Mouse (Mus musculus): ENCODE results near the gene Ceacam16.

DNA sequence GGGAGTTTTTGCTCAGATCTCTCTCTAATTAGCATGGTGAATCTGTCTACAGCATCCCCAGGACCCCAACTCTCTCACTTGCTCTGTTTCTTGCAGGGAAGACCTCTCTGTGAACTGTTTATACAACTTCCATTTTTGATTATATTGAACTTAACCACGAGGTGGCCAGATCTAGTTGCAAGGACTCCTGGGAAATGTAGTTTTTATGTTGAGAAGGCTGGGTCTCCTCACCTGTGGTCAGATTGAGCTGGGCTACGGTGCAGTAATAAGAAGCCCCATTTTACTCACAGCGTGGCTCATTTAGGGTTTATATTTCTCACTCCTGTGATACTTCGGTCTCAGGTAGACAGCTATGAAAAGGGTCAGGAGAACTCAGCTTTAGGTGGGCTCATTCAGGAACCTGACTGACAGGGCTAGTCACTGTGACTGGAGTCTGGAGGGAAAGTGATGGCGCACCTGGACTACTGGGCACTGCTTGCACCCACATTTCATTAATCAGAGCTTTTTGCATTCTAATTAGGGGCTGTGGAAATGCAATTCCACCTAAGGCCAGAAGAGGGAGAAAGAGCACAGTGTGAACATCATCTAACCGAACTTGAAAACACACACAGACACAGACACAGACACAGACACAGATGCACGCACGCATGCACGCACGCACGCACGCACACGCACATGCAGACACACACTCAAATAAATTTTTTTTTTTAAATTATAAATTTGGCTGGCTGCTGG, 15.0 kb upstream of the Ceacam16 start:
- TF ChIP-seq CTCF (IDR thresholded peaks at IDR 0.05; ENCODE audit: low read depth) (peak; percentile 77), EP300 (IDR thresholded peaks at IDR 0.05; ENCODE audit: low read depth) (no peak)
